Mouse (Mus musculus) thymus, postnatal 4 days (tissue): ENCODE measurements around the gene Hrk.
A peak's percentile ranks its signal among the peaks of the same experiment; 100 is the strongest.

Source experiments
- DNase-seq: peaks from one replicate; pipeline ENCODE4 v3.0.0; 2021

The Hrk gene

GRCm38 (mm10) chr5:118164581-118164980 lies at the start of gene Hrk:
Gene Hrk (plus strand): TSS chr5:118164648.
- DNase-seq: no peak

GRCm38 (mm10) chr5:118118351-118118750 lies 46.1 kb upstream of the Hrk start:
- no peak for DNase-seq

- DNase-seq: no peak
Observed at GRCm38 (mm10) chr5:118118922-118119321, 45.5 kb upstream of the Hrk start.

- no peak for DNase-seq
Observed at GRCm38 (mm10) chr5:118120670-118121069, 43.8 kb upstream of the Hrk start.

GRCm38 (mm10) chr5:118121928-118122327 lies 42.5 kb upstream of the Hrk start:
- no peak for DNase-seq

GRCm38 (mm10) chr5:118123096-118123495 lies 41.4 kb upstream of the Hrk start:
- DNase-seq: no peak

GRCm38 (mm10) chr5:118126671-118127070 lies 37.8 kb upstream of the Hrk start:
- DNase-seq: no peak

- DNase-seq: no peak
Observed at GRCm38 (mm10) chr5:118128208-118128607, 36.2 kb upstream of the Hrk start.

- DNase-seq: no peak
Observed at GRCm38 (mm10) chr5:118128651-118129050, 35.8 kb upstream of the Hrk start.

GRCm38 (mm10) chr5:118136391-118136790 lies 28.1 kb upstream of the Hrk start:
- DNase-seq: no peak

- no peak for DNase-seq
Observed at GRCm38 (mm10) chr5:118139630-118140029, 24.8 kb upstream of the Hrk start.

- no peak for DNase-seq
Observed at GRCm38 (mm10) chr5:118142471-118142870, 22.0 kb upstream of the Hrk start.

- no peak for DNase-seq
Observed at GRCm38 (mm10) chr5:118143211-118144026, 21.0 kb upstream of the Hrk start.

GRCm38 (mm10) chr5:118144327-118144726 lies 20.1 kb upstream of the Hrk start:
- DNase-seq: no peak

GRCm38 (mm10) chr5:118144770-118145169 lies 19.7 kb upstream of the Hrk start:
- no peak for DNase-seq

- no peak for DNase-seq
Observed at GRCm38 (mm10) chr5:118145458-118145857, 19.0 kb upstream of the Hrk start.

- DNase-seq: no peak
Observed at GRCm38 (mm10) chr5:118145999-118146679, 18.3 kb upstream of the Hrk start.

GRCm38 (mm10) chr5:118147264-118147663 lies 17.2 kb upstream of the Hrk start:
- DNase-seq: no peak

GRCm38 (mm10) chr5:118149711-118150110 lies 14.7 kb upstream of the Hrk start:
- DNase-seq: no peak

GRCm38 (mm10) chr5:118154839-118155564 lies 9.4 kb upstream of the Hrk start, which contains the start of gene Fbxw8:
Gene Fbxw8 (minus strand): TSS chr5:118155464.
- DNase-seq: peak; percentile 62

GRCm38 (mm10) chr5:118155565-118155947 lies 8.9 kb upstream of the Hrk start:
- no peak for DNase-seq

- DNase-seq: no peak
Observed at GRCm38 (mm10) chr5:118156976-118157375, 7.5 kb upstream of the Hrk start.

GRCm38 (mm10) chr5:118160691-118161090 lies 3.8 kb upstream of the Hrk start:
- DNase-seq: no peak

- DNase-seq: no peak
Observed at GRCm38 (mm10) chr5:118165462-118165861, 1.0 kb downstream of the Hrk start.
